Mouse (Mus musculus): ENCODE measurements around the gene Zbtb44. TPM values are rescaled to one million over a fixed set of nuclear protein-coding genes. Genes with fewer than 3 reads are reported as not detected.

Zbtb44 gene
- polyA plus RNA-seq, 1 experiment: 4.0 TPM

DNA sequence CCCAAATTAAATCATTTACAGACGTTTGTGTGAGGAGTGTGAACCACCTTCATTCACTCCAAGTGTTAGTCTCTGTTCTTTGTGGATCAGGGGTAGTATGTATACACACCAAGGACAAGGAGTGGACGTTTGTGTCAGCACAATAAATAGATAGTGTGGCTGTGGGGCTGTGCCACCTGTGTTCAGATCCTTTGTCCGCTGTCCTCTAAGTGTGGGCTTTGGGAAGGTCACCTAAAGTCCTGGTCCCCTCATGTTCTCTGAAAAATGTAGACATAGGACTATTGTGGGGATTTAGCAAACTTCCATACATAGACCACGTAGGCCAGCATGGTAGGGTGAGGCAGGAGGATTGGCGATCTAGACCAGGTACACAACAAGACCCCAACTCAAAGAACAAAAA, 55.1 kb downstream of the Zbtb44 start:
- H3K36me3 ChIP-seq (ENCODE audit: control insufficient read depth, insufficient read depth): no peaks in the 10 kb centered on the region
- no peaks in the 10 kb centered on the region for H3K79me2 ChIP-seq (ENCODE audit: control insufficient read depth, insufficient read depth)
- no peak for TF ChIP-seq USF1 (IDR thresholded peaks at IDR 0.05; ENCODE audit: low read depth)
- TF ChIP-seq E2F4 (IDR thresholded peaks at IDR 0.05; ENCODE audit: insufficient read depth): no peak
- TF ChIP-seq CEBPB (IDR thresholded peaks at IDR 0.05; ENCODE audit: insufficient read depth, poor library complexity, severe bottlenecking): no peak
- no peak for TF ChIP-seq SRF (IDR thresholded peaks at IDR 0.05; ENCODE audit: control insufficient read depth, insufficient read length, low read depth)
- TF ChIP-seq POLR2AphosphoS2 (IDR thresholded peaks at IDR 0.05; ENCODE audit: insufficient read length, low read depth): no peak
- TF ChIP-seq TCF12 (IDR thresholded peaks at IDR 0.05; ENCODE audit: insufficient read depth, poor library complexity, severe bottlenecking): no peak
- no peak for TF ChIP-seq TCF3 (IDR thresholded peaks at IDR 0.05; ENCODE audit: insufficient read length, low read depth)
- H3ac ChIP-seq (ENCODE audit: control insufficient read depth, insufficient read length): no peak overlapping the region
- no peak overlapping the region for H3K4me2 ChIP-seq (ENCODE audit: low read depth)
- no peak overlapping the region for H3K4me3 ChIP-seq
- peaks cover 12% of the 10 kb centered on the region for H3K27me3 ChIP-seq (ENCODE audit: control insufficient read depth, insufficient read depth, insufficient read length)

DNA sequence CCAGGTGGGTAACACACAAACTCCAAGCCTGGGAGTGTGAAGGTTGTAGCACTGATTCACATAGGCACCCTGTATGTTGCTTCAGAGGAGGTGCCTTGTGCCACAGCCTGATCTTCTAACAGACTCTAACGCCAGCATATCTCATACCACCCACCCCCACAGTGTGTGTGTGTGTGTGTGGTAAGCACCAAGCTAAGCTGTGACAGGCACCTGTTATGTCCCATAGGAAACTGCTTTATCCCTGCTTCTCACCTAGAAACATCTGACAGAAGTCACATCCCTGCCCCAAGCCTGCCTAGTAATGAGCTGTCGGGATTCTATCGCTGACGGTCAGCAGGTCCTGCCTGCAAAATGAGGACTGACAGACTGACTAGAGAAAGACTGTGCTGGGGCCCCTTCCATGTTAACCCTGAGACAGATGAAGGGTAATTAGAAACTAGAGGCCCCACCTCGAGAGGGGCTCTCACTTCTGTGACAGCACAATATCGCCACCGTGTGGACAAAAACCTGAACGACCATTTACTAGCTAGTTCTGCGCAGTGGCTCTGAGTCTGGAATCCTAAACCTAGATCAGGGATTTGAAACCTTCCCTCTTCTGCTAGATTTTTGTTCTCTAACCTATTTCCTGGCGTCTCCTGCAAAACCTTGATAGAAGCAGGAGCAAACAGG, 55.8 kb downstream of the Zbtb44 start:
- H3K79me2 ChIP-seq (ENCODE audit: control insufficient read depth, insufficient read depth): no peaks in the 10 kb centered on the region
- no peak for TF ChIP-seq POLR2AphosphoS2 (IDR thresholded peaks at IDR 0.05; ENCODE audit: insufficient read length, low read depth)
- no peak for TF ChIP-seq TCF12 (IDR thresholded peaks at IDR 0.05; ENCODE audit: insufficient read depth, poor library complexity, severe bottlenecking)
- no peak for TF ChIP-seq CEBPB (IDR thresholded peaks at IDR 0.05; ENCODE audit: insufficient read depth, poor library complexity, severe bottlenecking)
- TF ChIP-seq MAX (IDR thresholded peaks at IDR 0.05; ENCODE audit: low read depth): no peak
- TF ChIP-seq TCF3 (IDR thresholded peaks at IDR 0.05; ENCODE audit: insufficient read length, low read depth): no peak
- TF ChIP-seq MYOD1 (IDR thresholded peaks at IDR 0.05; ENCODE audit: control insufficient read depth in 1 of 3, insufficient read length in 2 of 3, low read depth in 2 of 3): no peak
- no peak for TF ChIP-seq E2F4 (IDR thresholded peaks at IDR 0.05; ENCODE audit: insufficient read depth)
- no peak overlapping the region for H3K4me2 ChIP-seq (ENCODE audit: low read depth)
- no peak overlapping the region for H3K4me3 ChIP-seq
- H3ac ChIP-seq (ENCODE audit: control insufficient read depth, insufficient read length): no peak overlapping the region
- H3K36me3 ChIP-seq (ENCODE audit: control insufficient read depth, insufficient read depth): no peaks in the 10 kb centered on the region
- H3K27me3 ChIP-seq (ENCODE audit: control insufficient read depth, insufficient read depth, insufficient read length): peaks cover 12% of the 10 kb centered on the region

DNA sequence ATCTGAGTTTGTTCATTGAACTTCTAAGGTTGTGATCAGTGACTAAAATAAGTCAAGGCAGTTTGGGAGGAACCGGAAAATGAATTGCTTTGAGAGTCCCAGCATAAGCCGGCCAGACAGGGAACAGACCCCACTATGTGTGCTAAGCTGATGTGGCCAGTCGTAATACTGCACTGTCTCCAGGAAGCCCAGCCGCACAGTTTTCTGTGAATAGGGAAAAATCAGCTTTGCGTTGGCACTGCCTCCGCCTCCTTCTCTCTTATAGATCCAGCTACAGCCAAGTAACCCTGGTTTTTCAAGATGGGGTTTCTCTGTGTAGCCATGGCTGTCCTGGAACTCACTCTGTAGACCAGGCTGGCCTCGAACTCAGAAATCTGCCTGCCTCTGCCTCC, 56.3 kb downstream of the Zbtb44 start:
- TF ChIP-seq MAX (IDR thresholded peaks at IDR 0.05; ENCODE audit: low read depth) (no peak), TCF3 (IDR thresholded peaks at IDR 0.05; ENCODE audit: insufficient read length, low read depth) (no peak), USF1 (IDR thresholded peaks at IDR 0.05; ENCODE audit: low read depth) (no peak), TCF12 (IDR thresholded peaks at IDR 0.05; ENCODE audit: insufficient read depth, poor library complexity, severe bottlenecking) (no peak), POLR2A (IDR thresholded peaks at IDR 0.05; ENCODE audit: insufficient read length, low read depth) (no peak), MYOG (IDR thresholded peaks at IDR 0.05; ENCODE audit: control insufficient read depth in 1 of 3, insufficient read depth in 1 of 3, insufficient read length in 2 of 3, low read depth in 2 of 3) (no peak), CEBPB (IDR thresholded peaks at IDR 0.05; ENCODE audit: insufficient read depth, poor library complexity, severe bottlenecking) (no peak)
- H3K4me2 ChIP-seq (ENCODE audit: low read depth): no peak overlapping the region
- H3K4me3 ChIP-seq: no peak overlapping the region
- H3K79me2 ChIP-seq (ENCODE audit: control insufficient read depth, insufficient read depth): no peaks in the 10 kb centered on the region
- peaks cover 12% of the 10 kb centered on the region for H3K27me3 ChIP-seq (ENCODE audit: control insufficient read depth, insufficient read depth, insufficient read length)
- H3K36me3 ChIP-seq (ENCODE audit: control insufficient read depth, insufficient read depth): no peaks in the 10 kb centered on the region
- H3ac ChIP-seq (ENCODE audit: control insufficient read depth, insufficient read length): no peak overlapping the region

DNA sequence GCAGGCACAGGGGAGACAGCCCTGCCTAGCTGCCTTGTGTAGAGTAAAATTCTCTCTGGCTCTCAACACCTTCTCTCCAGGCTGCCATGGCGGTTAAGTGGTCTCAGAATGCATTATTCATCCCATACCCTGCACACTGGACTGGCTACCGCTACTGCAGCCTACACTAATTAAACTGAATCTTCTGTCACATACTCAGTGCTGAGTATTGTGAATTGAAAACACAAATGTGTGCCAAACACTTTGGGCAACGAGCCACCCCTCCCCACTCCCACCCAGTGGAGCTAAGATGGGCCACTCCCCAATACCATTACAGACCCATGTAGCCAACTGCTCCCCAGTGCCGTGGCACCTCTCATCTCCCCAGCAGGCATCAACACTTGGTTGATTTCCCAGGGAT, 57.0 kb downstream of the Zbtb44 start:
- Histone ChIP-seq H3K4me2 (ENCODE audit: low read depth) (no peak overlapping the region), H3K36me3 (ENCODE audit: control insufficient read depth, insufficient read depth) (no peaks in the 10 kb centered on the region), H3K27me3 (ENCODE audit: control insufficient read depth, insufficient read depth, insufficient read length) (peaks cover 12% of the 10 kb centered on the region), H3K79me2 (ENCODE audit: control insufficient read depth, insufficient read depth) (no peaks in the 10 kb centered on the region), H3K4me3 (no peak overlapping the region), H3ac (ENCODE audit: control insufficient read depth, insufficient read length) (no peak overlapping the region)
- TF ChIP-seq REST (IDR thresholded peaks at IDR 0.05; ENCODE audit: insufficient read depth, insufficient read length) (no peak), POLR2A (IDR thresholded peaks at IDR 0.05; ENCODE audit: insufficient read length, low read depth) (no peak), TCF12 (IDR thresholded peaks at IDR 0.05; ENCODE audit: insufficient read depth, poor library complexity, severe bottlenecking) (no peak), SRF (IDR thresholded peaks at IDR 0.05; ENCODE audit: control insufficient read depth, insufficient read length, low read depth) (no peak), TCF3 (IDR thresholded peaks at IDR 0.05; ENCODE audit: insufficient read length, low read depth) (no peak), MAX (IDR thresholded peaks at IDR 0.05; ENCODE audit: low read depth) (no peak), USF1 (IDR thresholded peaks at IDR 0.05; ENCODE audit: low read depth) (no peak), POLR2AphosphoS2 (IDR thresholded peaks at IDR 0.05; ENCODE audit: insufficient read length, low read depth) (no peak), CEBPB (IDR thresholded peaks at IDR 0.05; ENCODE audit: insufficient read depth, poor library complexity, severe bottlenecking) (no peak), MYOD1 (IDR thresholded peaks at IDR 0.05; ENCODE audit: control insufficient read depth in 1 of 3, insufficient read length in 2 of 3, low read depth in 2 of 3) (no peak), MYOG (IDR thresholded peaks at IDR 0.05; ENCODE audit: control insufficient read depth in 1 of 3, insufficient read depth in 1 of 3, insufficient read length in 2 of 3, low read depth in 2 of 3) (no peak), E2F4 (IDR thresholded peaks at IDR 0.05; ENCODE audit: insufficient read depth) (no peak)

DNA sequence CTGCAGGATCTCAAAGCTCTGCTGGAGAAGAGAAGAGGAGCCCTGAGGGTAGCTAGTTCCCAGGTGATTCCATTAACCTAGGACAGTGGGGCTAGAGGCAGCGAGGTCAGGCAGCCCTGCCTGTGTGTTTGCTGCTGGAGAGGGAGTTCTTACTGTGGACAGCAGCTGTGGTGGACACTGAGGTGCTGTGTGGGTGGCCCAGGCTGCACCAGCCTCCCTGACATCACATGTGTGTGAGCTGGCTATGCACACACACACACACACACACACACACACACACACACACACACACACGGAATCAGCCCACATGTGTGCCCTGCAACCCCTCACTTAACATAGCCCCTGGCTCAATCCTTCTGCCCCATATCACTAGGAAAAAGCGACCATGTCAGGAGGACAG, 57.7 kb downstream of the Zbtb44 start:
- no peaks in the 10 kb centered on the region for H3K36me3 ChIP-seq (ENCODE audit: control insufficient read depth, insufficient read depth)
- H3K4me2 ChIP-seq (ENCODE audit: low read depth): no peak overlapping the region
- H3K79me2 ChIP-seq (ENCODE audit: control insufficient read depth, insufficient read depth): no peaks in the 10 kb centered on the region
- peaks cover 12% of the 10 kb centered on the region for H3K27me3 ChIP-seq (ENCODE audit: control insufficient read depth, insufficient read depth, insufficient read length)
- H3ac ChIP-seq (ENCODE audit: control insufficient read depth, insufficient read length): no peak overlapping the region
- H3K4me3 ChIP-seq: no peak overlapping the region
- TF ChIP-seq MAX (IDR thresholded peaks at IDR 0.05; ENCODE audit: low read depth) (no peak), REST (IDR thresholded peaks at IDR 0.05; ENCODE audit: insufficient read depth, insufficient read length) (no peak), MYOG (IDR thresholded peaks at IDR 0.05; ENCODE audit: control insufficient read depth in 1 of 3, insufficient read depth in 1 of 3, insufficient read length in 2 of 3, low read depth in 2 of 3) (no peak), E2F4 (IDR thresholded peaks at IDR 0.05; ENCODE audit: insufficient read depth) (no peak), POLR2AphosphoS2 (IDR thresholded peaks at IDR 0.05; ENCODE audit: insufficient read length, low read depth) (no peak), TCF12 (IDR thresholded peaks at IDR 0.05; ENCODE audit: insufficient read depth, poor library complexity, severe bottlenecking) (no peak), USF1 (IDR thresholded peaks at IDR 0.05; ENCODE audit: low read depth) (no peak), POLR2A (IDR thresholded peaks at IDR 0.05; ENCODE audit: insufficient read length, low read depth) (no peak), TCF3 (IDR thresholded peaks at IDR 0.05; ENCODE audit: insufficient read length, low read depth) (no peak), CEBPB (IDR thresholded peaks at IDR 0.05; ENCODE audit: insufficient read depth, poor library complexity, severe bottlenecking) (no peak), SRF (IDR thresholded peaks at IDR 0.05; ENCODE audit: control insufficient read depth, insufficient read length, low read depth) (no peak)
